Mouse (Mus musculus): Measurements from ENCODE around the gene Wdr82. TPM values are rescaled to one million over a fixed set of nuclear protein-coding genes. Genes with fewer than 3 reads are reported as not detected.
A peak's percentile ranks its signal among the peaks of the same experiment; 100 is the strongest.

Wdr82 gene
- polyA plus RNA-seq, 1 experiment: 95.8 TPM

GRCm38 (mm10) chr9:106215341-106216125, 44.8 kb downstream of the Wdr82 start:
- Histone ChIP-seq H3K4me1 (replicated peaks; ENCODE audit: control insufficient read depth, insufficient read depth, low read length) (peaks cover 21% of the 10 kb centered on the region), H3K27ac (ENCODE audit: control insufficient read depth, insufficient read depth, low read length) (peak overlapping the region; percentile 31; the same call in 1 of the 2 replicates), H3K27me3 (ENCODE audit: control insufficient read depth, insufficient read depth, low read length) (no peaks in the 10 kb centered on the region), H3K4me3 (ENCODE audit: control insufficient read depth, insufficient read depth, low read length) (no peak overlapping the region), H3K36me3 (ENCODE audit: control insufficient read depth, insufficient read depth, low read length) (peaks cover 27% of the 10 kb centered on the region)
- DNase-seq: no peak
- 32% methylated on average over 6 of the region's 6 CpGs for WGBS
- no peak for TF ChIP-seq POLR2A (IDR thresholded peaks at IDR 0.05; ENCODE audit: control insufficient read depth, extremely low read depth, insufficient read depth, low read length, poor library complexity)
- TF ChIP-seq CTCF (IDR thresholded peaks at IDR 0.05; ENCODE audit: borderline replicate concordance, control insufficient read depth, extremely low read depth, insufficient read depth, low read length, poor library complexity): no peak

GRCm38 (mm10) chr9:106216971-106217370, 46.2 kb downstream of the Wdr82 start:
- no peak for DNase-seq
- H3K36me3 ChIP-seq (ENCODE audit: control insufficient read depth, insufficient read depth, low read length): peaks cover 27% of the 10 kb centered on the region
- H3K4me3 ChIP-seq (ENCODE audit: control insufficient read depth, insufficient read depth, low read length): no peak overlapping the region
- H3K4me1 ChIP-seq (replicated peaks; ENCODE audit: control insufficient read depth, insufficient read depth, low read length): peaks cover 12% of the 10 kb centered on the region; the same call in 1 of the 2 replicates
- no peak overlapping the region for H3K27ac ChIP-seq (ENCODE audit: control insufficient read depth, insufficient read depth, low read length)
- TF ChIP-seq CTCF (IDR thresholded peaks at IDR 0.05; ENCODE audit: borderline replicate concordance, control insufficient read depth, extremely low read depth, insufficient read depth, low read length, poor library complexity) (no peak), POLR2A (IDR thresholded peaks at IDR 0.05; ENCODE audit: control insufficient read depth, extremely low read depth, insufficient read depth, low read length, poor library complexity) (no peak)
- WGBS: 92% methylated on average over 7 of the region's 7 CpGs
- no peaks in the 10 kb centered on the region for H3K27me3 ChIP-seq (ENCODE audit: control insufficient read depth, insufficient read depth, low read length)

GRCm38 (mm10) chr9:106220894-106221523, 50.3 kb downstream of the Wdr82 start:
- TF ChIP-seq CTCF (IDR thresholded peaks at IDR 0.05; ENCODE audit: borderline replicate concordance, control insufficient read depth, extremely low read depth, insufficient read depth, low read length, poor library complexity): no peak
- TF ChIP-seq POLR2A (IDR thresholded peaks at IDR 0.05; ENCODE audit: control insufficient read depth, extremely low read depth, insufficient read depth, low read length, poor library complexity): no peak
- H3K36me3 ChIP-seq (ENCODE audit: control insufficient read depth, insufficient read depth, low read length): no peaks in the 10 kb centered on the region
- no peaks in the 10 kb centered on the region; the same call in 1 of the 2 replicates for H3K27me3 ChIP-seq (ENCODE audit: control insufficient read depth, insufficient read depth, low read length)
- DNase-seq: no peak
- H3K4me1 ChIP-seq (replicated peaks; ENCODE audit: control insufficient read depth, insufficient read depth, low read length): peaks cover 9% of the 10 kb centered on the region; the same call in 1 of the 2 replicates
- no peak overlapping the region for H3K4me3 ChIP-seq (ENCODE audit: control insufficient read depth, insufficient read depth, low read length)
- 92% methylated on average over 8 of the region's 8 CpGs for WGBS
- no peak overlapping the region for H3K27ac ChIP-seq (ENCODE audit: control insufficient read depth, insufficient read depth, low read length)

GRCm38 (mm10) chr9:106222261-106222851, 51.6 kb downstream of the Wdr82 start, which contains the start of gene Tlr9:
Tlr9 (plus strand) TSS chr9:106222598.
- H3K4me3 ChIP-seq (ENCODE audit: control insufficient read depth, insufficient read depth, low read length): peak within 1 kb of the TSS; percentile 17; the same call in 1 of the 2 replicates
- TF ChIP-seq CTCF (IDR thresholded peaks at IDR 0.05; ENCODE audit: borderline replicate concordance, control insufficient read depth, extremely low read depth, insufficient read depth, low read length, poor library complexity) (no peak), POLR2A (IDR thresholded peaks at IDR 0.05; ENCODE audit: control insufficient read depth, extremely low read depth, insufficient read depth, low read length, poor library complexity) (no peak)
- H3K4me1 ChIP-seq (replicated peaks; ENCODE audit: control insufficient read depth, insufficient read depth, low read length): 0 out of 2 replicates have a peak, but pooled peaks cover 9% of the 10 kb centered on the region
- H3K36me3 ChIP-seq (ENCODE audit: control insufficient read depth, insufficient read depth, low read length): no peaks in the 10 kb centered on the region
- 21% methylated on average over 4 of the region's 4 CpGs for WGBS
- peak within 1 kb of the TSS; percentile 55; the same call in 1 of the 2 replicates for H3K27ac ChIP-seq (ENCODE audit: control insufficient read depth, insufficient read depth, low read length)
- no peaks in the 10 kb centered on the region; the same call in 1 of the 2 replicates for H3K27me3 ChIP-seq (ENCODE audit: control insufficient read depth, insufficient read depth, low read length)
- DNase-seq: no peak

- Histone ChIP-seq H3K36me3 (ENCODE audit: control insufficient read depth, insufficient read depth, low read length) (no peaks in the 10 kb centered on the region), H3K4me1 (replicated peaks; ENCODE audit: control insufficient read depth, insufficient read depth, low read length) (0 out of 2 replicates have a peak, but pooled peaks cover 9% of the 10 kb centered on the region), H3K27me3 (ENCODE audit: control insufficient read depth, insufficient read depth, low read length) (no peaks in the 10 kb centered on the region; the same call in 1 of the 2 replicates), H3K27ac (ENCODE audit: control insufficient read depth, insufficient read depth, low read length) (peak overlapping the region; percentile 55; the same call in 1 of the 2 replicates), H3K4me3 (ENCODE audit: control insufficient read depth, insufficient read depth, low read length) (peak overlapping the region; percentile 17; the same call in 1 of the 2 replicates)
- DNase-seq: no peak
- no peak for TF ChIP-seq POLR2A (IDR thresholded peaks at IDR 0.05; ENCODE audit: control insufficient read depth, extremely low read depth, insufficient read depth, low read length, poor library complexity)
- TF ChIP-seq CTCF (IDR thresholded peaks at IDR 0.05; ENCODE audit: borderline replicate concordance, control insufficient read depth, extremely low read depth, insufficient read depth, low read length, poor library complexity): no peak
- 46% methylated on average over 4 of the region's 4 CpGs for WGBS
Observed at GRCm38 (mm10) chr9:106222994-106223393, 52.3 kb downstream of the Wdr82 start.

Measured in thymus, adult 2 months (tissue).